Mouse (Mus musculus): Measurements from ENCODE around the gene Rab5c. TPM values are rescaled to one million over a fixed set of nuclear protein-coding genes. Genes with fewer than 3 reads are reported as not detected.

Rab5c gene
- polyA plus RNA-seq, 1 experiment from 2014 or later, result 37.2 TPM

DNA sequence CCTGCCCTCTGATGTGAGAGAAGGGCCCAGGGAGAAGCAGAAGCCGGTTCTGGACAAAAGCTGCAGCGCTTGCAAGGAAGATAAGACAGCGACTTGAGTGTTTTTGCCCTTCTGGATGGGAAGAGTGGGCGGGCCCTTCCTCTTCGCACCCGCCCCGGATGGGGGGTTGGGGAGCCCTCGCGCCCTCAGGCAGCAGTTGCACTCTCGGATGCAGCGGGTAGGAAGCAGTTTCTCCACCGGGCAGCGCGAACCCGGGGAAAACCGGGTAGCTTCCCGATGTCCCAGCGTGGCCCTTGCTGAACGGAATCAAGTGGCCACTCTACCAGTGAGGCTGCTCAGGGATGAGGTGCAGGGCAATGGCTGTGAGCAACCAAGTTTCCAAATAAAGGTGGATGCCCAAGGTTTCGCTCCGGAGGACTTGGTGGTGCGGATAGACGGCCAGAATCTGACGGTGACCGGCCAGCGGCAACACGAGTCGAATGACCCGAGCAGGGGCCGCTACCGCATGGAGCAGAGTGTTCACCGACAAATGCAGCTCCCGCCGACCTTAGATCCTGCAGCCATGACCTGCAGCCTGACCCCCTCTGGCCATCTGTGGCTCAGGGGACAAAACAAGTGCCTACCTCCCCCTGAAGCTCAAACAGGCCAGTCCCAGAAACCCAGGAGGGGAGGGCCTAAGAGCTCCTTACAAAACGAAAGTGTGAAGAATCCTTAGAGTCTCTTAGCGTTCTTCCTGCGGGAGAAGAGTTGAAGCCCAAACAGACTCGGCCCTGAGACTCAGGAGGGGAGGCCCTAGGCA lies 24.1 kb downstream of the Rab5c start, which contains the start of gene Hspb9:
Gene Hspb9 (plus strand): TSS at position 116 of the 799 bp plus-strand sequence.
- peaks cover 54% of the 10 kb centered on the region for H3K4me1 ChIP-seq (replicated peaks)
- H3K27ac ChIP-seq, result peak within 1 kb of the TSS; percentile 99
- DNase-seq (ENCODE audit: low spot score), result peak; percentile 70
- H3K36me3 ChIP-seq, result peaks cover 65% of the 10 kb centered on the region
- no peaks in the 10 kb centered on the region for H3K27me3 ChIP-seq (ENCODE audit: insufficient read depth, poor library complexity, severe bottlenecking)
- no peaks in the 10 kb centered on the region for H3K9me3 ChIP-seq
- 2% methylated on average over 38 of the region's 38 CpGs for WGBS
- H3K4me3 ChIP-seq, result peak within 1 kb of the TSS; percentile 98

DNA sequence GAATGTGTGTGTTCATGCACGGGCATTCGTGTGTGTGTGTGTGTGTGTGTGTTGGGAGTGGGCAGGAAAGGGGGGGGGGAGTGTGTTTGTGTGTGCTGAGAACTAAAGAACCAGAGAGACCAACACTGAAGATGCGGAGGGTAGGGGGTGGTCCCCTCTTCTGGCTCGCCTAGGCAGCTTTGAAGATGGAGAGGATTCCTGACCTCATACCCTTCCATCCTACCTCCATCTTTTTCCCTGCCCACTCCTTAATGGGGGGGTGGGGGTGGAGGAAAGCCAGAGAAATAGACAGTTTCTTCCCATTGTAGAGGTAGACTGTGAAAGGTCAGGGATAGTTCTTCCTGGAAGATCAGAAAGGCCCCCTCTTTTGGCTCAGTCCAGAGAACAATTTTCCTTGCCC lies 24.8 kb downstream of the Rab5c start:
- peaks cover 54% of the 10 kb centered on the region for H3K4me1 ChIP-seq (replicated peaks)

DNA sequence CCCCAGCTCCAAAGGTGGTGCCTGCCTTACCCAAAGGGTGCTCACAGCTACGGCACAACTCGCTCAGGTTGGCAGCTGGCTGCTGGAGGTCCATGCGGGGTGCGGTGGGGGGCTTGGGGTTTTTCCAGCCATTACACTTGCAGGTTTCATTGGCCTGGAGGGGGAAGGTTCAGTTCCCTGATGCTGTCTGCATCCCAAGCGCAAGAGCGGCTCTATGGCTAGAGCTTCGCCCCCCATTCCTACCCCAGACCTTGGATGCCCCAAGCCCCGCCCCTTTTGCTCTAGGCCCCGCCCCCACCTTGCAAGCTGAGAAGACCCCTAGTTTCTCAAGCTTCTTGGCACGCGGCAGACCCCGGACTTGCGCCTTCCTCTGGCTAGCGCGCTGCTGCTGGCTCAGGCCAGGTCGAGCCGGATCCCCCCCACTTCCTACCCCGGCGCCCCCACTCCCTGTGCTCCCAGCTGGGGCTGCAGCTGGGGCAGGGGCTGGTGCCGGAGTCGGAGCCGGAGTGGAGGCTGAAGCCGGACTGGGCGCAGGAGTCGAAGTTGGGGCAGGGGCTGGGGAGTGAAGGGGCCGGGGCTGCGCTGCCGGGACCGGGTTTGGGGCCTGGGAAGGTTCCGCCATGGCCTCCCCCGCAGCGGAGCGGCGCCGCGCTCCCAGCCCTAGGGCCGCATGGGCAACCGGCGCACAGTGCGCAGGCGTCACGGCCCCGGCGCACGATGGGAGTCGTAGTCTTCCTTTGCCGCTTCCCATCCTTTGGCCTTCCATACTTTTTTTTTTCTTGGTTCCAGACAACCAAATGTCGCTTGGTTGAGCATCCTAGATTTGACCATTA lies 26.0 kb downstream of the Rab5c start, which contains the start of gene Kat2a:
Gene Kat2a (minus strand): TSS at position 683 of the 833 bp plus-strand sequence.
- DNase-seq (ENCODE audit: low spot score), result peak; percentile 80
- no peaks in the 10 kb centered on the region for H3K27me3 ChIP-seq (ENCODE audit: insufficient read depth, poor library complexity, severe bottlenecking)
- peak within 1 kb of the TSS; percentile 98 for H3K4me3 ChIP-seq
- H3K4me1 ChIP-seq (replicated peaks), result peaks cover 54% of the 10 kb centered on the region
- peaks cover 65% of the 10 kb centered on the region for H3K36me3 ChIP-seq
- H3K27ac ChIP-seq, result peak within 1 kb of the TSS; percentile 99
- WGBS, result 2% methylated on average over 48 of the region's 48 CpGs
- no peaks in the 10 kb centered on the region for H3K9me3 ChIP-seq

More for the DNA sequence above, 24.8 kb downstream of the Rab5c start:
- DNase-seq (ENCODE audit: low spot score), result no peak
- peak overlapping the region; percentile 99 for H3K27ac ChIP-seq
- H3K36me3 ChIP-seq, result peaks cover 65% of the 10 kb centered on the region
- H3K9me3 ChIP-seq, result no peaks in the 10 kb centered on the region
- H3K4me3 ChIP-seq, result peak overlapping the region; percentile 98
- 53% methylated on average over 4 of the region's 4 CpGs for WGBS
- H3K27me3 ChIP-seq (ENCODE audit: insufficient read depth, poor library complexity, severe bottlenecking), result no peaks in the 10 kb centered on the region

DNA sequence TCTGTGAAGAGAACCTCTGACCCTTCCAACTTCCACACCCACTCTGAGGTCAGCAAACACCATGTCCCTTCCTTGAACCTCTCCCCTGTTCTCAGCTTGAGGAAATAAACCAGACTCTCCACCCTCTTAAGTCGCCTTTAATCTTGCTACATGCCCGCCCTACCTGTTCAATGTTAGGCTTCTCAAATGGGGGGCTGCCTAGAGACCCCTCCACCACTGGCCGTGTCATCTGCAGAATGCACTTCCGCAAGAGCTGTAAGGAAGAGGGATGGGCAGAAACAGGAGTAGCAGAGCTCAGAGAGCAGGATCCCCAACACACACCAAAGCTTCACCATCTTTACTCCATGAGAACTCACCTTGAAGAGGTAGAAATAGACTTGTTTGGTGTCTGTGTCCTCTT lies 27.0 kb downstream of the Rab5c start:
- Histone ChIP-seq H3K27ac (no peak overlapping the region; the same call in 1 of the 2 replicates), H3K9me3 (no peaks in the 10 kb centered on the region), H3K27me3 (ENCODE audit: insufficient read depth, poor library complexity, severe bottlenecking) (no peaks in the 10 kb centered on the region), H3K4me1 (replicated peaks) (peaks cover 54% of the 10 kb centered on the region), H3K36me3 (peaks cover 65% of the 10 kb centered on the region), H3K4me3 (no peak overlapping the region)
- 87% methylated on average over 4 of the region's 4 CpGs for WGBS
- DNase-seq (ENCODE audit: low spot score), result no peak

DNA sequence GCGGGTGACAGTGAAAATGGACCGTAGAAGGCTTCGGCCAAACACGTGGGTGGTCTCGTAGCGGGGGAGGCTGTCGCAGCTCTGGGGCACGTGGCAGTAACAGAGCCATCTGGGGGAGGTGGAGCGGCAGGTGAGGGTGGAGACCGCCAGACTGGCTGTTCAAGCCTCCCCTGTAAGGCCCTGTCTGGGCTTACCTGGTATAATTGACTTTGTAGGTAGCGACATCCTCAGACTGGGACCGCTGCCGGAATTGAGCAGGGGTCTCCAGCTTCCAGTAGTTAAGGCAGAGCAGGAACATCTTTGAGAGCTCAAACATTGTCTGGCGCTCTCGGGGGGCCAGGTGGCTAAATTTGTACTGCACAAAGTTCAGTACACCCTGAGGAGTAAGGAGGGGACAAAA lies 27.5 kb downstream of the Rab5c start:
- Histone ChIP-seq H3K27ac (no peak overlapping the region), H3K4me3 (no peak overlapping the region), H3K36me3 (peaks cover 65% of the 10 kb centered on the region), H3K4me1 (replicated peaks) (peaks cover 50% of the 10 kb centered on the region), H3K9me3 (no peaks in the 10 kb centered on the region), H3K27me3 (ENCODE audit: insufficient read depth, poor library complexity, severe bottlenecking) (no peaks in the 10 kb centered on the region)
- 92% methylated on average over 15 of the region's 15 CpGs for WGBS
- no peak for DNase-seq (ENCODE audit: low spot score)

DNA sequence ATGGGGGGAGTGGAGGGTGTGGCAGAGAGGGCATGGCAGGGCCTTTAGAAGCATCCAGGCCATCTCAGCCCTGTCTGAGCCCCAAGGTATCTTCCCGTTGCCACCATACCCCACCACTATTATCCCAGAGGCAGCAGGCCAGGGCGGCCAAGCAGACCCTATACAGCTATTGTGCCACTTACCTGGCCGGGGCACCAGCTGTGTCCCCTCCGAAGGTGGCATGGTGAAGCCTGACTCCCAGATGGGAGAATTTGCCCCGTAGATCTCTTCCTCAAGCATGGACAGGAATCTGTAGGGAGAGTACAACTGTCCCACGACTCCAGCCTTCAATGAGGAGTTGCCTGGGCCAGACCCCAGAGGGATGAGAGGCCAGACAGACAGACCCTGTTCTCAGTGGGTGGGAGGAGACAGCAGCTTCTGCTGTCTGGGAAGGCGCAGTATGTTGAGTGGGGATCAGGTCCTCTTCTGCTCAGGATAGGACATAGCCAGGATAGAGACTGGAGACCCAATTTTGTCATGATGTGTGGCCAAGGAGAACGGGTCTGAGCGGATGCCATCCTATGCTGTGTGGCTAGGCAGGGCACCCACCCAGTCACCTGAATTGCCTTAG lies 28.7 kb downstream of the Rab5c start:
- Histone ChIP-seq H3K4me3 (no peak overlapping the region), H3K36me3 (peaks cover 67% of the 10 kb centered on the region)
- WGBS, result 95% methylated on average over 9 of the region's 9 CpGs

DNA sequence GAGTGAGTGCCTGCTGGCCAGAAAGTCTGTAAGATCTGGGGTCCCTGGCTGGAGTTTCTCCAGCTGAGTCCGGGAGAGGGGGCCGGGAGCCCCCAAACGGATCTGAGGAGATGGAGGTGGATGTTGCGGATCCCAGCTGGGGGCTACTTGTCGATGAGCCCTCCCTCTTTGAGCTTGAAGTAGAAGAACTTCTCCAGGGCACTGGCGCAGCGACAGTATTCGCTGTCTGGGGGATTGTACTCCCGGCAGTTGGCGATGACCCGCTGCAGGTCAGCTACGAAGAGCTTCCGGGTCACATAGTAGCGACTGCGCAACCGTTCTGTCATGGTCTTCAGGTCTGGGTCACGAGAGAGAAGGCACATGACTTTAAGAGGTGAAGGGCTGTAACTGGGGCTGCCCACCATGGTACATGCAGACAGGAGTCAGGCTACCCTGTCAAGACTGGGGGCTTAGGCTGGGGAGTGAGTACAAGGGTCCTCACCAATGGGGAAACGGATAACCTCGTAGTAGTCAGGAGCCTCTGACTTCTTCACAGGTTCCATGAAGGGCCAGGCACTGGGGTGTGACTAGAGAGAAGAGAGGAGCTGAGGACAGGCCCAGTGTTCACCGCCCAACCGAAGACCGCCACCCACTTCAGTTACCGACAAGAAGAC lies 32.8 kb downstream of the Rab5c start:
- Histone ChIP-seq H3K36me3 (peaks cover 60% of the 10 kb centered on the region), H3K4me1 (replicated peaks) (peaks cover 20% of the 10 kb centered on the region), H3K27ac (no peak overlapping the region), H3K4me3 (no peak overlapping the region), H3K27me3 (ENCODE audit: insufficient read depth, poor library complexity, severe bottlenecking) (peaks cover 7% of the 10 kb centered on the region; the same call in 1 of the 2 replicates), H3K9me3 (no peaks in the 10 kb centered on the region)
- DNase-seq (ENCODE audit: low spot score), result no peak
- 92% methylated on average over 23 of the region's 23 CpGs for WGBS

More for the DNA sequence above, 28.7 kb downstream of the Rab5c start:
- no peak overlapping the region for H3K27ac ChIP-seq
- no peaks in the 10 kb centered on the region for H3K27me3 ChIP-seq (ENCODE audit: insufficient read depth, poor library complexity, severe bottlenecking)
- H3K4me1 ChIP-seq (replicated peaks), result peaks cover 37% of the 10 kb centered on the region
- no peaks in the 10 kb centered on the region for H3K9me3 ChIP-seq
- DNase-seq (ENCODE audit: low spot score), result no peak

DNA sequence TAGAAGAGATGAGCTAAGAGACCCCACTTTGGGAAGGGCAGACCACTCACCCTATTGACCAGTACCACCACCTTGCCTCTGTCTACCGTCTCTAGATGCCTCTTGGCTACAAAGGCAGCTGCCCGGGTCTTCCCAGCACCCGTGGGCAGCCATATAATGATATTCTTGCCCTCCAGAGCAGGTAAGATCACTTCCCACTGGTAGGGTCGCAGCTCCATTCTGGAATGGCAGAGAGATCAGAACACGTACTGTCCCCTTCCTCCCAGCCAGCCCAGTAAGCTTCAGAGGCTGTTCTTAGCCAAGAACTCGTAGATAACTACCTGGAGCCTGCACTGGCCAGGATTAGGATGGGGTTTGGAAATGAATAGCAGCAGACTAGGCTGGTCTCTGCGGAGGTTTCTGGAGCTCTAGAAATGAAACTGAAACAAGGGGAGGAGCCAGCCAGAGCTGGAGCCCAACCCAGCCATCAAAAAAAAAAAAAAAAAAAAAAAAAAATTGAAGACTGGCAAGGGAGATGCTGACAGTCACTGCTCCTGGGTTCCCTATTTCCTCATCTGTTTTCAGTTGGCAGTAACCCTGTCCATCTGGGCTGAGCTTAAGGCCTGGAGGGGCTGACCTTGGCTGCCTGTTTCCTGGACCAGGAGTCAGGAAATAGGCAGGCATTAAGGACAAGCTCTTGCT lies 34.0 kb downstream of the Rab5c start, which contains the start of gene Dhx58:
Gene Dhx58 (minus strand): TSS at position 421 of the 681 bp plus-strand sequence.
- no peak within 1 kb of the TSS for H3K4me3 ChIP-seq
- WGBS, result 71% methylated on average over 7 of the region's 7 CpGs

DNA sequence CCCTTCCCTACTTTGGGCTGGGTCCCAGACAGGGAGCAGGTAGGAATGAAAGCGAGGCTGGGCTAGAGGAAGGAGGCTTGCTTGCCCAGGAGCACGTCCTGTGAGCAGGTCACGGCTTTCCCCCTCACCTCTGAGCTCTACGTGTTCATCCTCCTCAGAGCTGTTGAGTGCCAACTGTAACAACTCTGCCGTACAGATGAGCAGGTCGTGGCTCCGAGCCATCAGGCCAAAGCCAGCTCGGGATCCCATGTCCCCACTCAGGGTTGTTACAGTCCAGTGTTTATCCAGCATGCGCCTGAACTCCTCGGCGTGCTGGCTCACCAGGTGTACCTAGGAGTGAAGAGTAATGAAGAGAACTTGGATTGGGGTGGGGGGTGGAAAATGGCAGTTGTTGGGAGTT lies 34.6 kb downstream of the Rab5c start:
- no peaks in the 10 kb centered on the region for H3K9me3 ChIP-seq
- H3K27ac ChIP-seq, result no peak overlapping the region
- H3K27me3 ChIP-seq (ENCODE audit: insufficient read depth, poor library complexity, severe bottlenecking), result peaks cover 11% of the 10 kb centered on the region; the same call in 1 of the 2 replicates
- 73% methylated on average over 11 of the region's 11 CpGs for WGBS
- H3K36me3 ChIP-seq, result peaks cover 42% of the 10 kb centered on the region
- H3K4me3 ChIP-seq, result no peak overlapping the region
- DNase-seq (ENCODE audit: low spot score), result no peak
- H3K4me1 ChIP-seq (replicated peaks), result peaks cover 20% of the 10 kb centered on the region

More for the DNA sequence above, 34.0 kb downstream of the Rab5c start, which contains the start of gene Dhx58:
- Histone ChIP-seq H3K27ac (no peak within 1 kb of the TSS), H3K9me3 (no peaks in the 10 kb centered on the region), H3K36me3 (peaks cover 48% of the 10 kb centered on the region), H3K4me1 (replicated peaks) (peaks cover 20% of the 10 kb centered on the region), H3K27me3 (ENCODE audit: insufficient read depth, poor library complexity, severe bottlenecking) (peaks cover 11% of the 10 kb centered on the region; the same call in 1 of the 2 replicates)
- DNase-seq (ENCODE audit: low spot score), result no peak

DNA sequence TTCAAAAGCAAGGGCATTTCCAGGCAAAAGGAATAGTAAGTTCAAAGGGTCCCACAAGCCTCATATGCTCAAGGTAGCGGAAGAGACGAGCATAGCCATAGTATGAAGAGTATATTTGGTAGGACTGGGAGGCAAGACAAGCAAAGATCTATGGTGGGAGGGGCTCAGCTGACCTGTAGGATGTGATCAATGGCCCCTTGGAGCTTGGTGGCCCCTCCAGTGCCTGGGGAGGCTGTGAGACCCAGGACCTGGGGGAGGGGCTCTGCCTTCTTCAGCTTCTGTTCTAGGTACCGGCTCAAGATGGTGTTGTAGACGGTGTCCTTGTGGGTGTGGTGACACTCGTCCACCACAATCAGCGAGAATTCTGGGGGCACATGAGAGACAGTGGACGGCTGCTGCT lies 35.1 kb downstream of the Rab5c start:
- DNase-seq (ENCODE audit: low spot score), result no peak
- peaks cover 20% of the 10 kb centered on the region for H3K4me1 ChIP-seq (replicated peaks)
- H3K9me3 ChIP-seq, result no peaks in the 10 kb centered on the region
- no peak overlapping the region for H3K27ac ChIP-seq
- H3K4me3 ChIP-seq, result peak overlapping the region; percentile 9; the same call in 1 of the 2 replicates
- WGBS, result 44% methylated on average over 7 of the region's 7 CpGs
- H3K36me3 ChIP-seq, result peaks cover 37% of the 10 kb centered on the region
- peaks cover 11% of the 10 kb centered on the region; the same call in 1 of the 2 replicates for H3K27me3 ChIP-seq (ENCODE audit: insufficient read depth, poor library complexity, severe bottlenecking)

DNA sequence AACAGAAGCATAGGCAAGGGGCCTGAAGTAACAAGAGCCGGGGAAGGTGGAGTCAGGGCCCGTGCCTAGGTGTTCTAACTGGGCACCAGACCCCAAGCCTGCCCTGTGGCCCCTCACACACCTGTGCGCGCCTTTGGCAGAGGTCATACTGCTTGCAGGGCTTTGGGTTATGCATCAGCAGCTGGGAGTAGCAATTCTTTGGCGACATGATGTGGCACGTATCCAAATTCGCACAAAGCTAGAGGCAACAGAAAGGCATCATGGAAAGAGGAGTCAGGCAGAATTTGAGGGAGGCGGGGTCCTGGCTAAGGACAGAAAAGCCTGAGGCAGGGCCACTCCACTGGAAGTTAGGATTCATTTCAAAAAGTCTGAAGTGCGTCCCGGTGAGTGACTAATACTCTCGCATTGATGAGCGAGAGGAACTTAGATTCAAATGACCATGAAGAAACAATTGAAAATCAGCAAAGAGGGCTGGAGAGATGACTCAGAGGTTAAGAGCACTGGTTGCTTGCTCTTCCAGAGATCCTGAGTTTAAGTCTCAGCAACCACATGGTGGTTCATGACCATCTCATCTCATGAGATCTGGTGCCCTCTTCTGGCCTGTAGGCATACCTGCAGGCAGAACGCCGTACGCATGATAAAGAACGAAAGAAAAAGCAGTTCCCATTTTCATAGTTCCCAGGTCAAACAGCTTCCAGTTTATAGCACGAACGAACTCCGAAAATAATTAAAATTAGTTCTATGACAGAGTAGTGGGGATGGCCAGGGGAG lies 35.7 kb downstream of the Rab5c start:
- peaks cover 20% of the 10 kb centered on the region for H3K4me1 ChIP-seq (replicated peaks)
- peaks cover 11% of the 10 kb centered on the region; the same call in 1 of the 2 replicates for H3K27me3 ChIP-seq (ENCODE audit: insufficient read depth, poor library complexity, severe bottlenecking)
- peaks cover 31% of the 10 kb centered on the region for H3K36me3 ChIP-seq
- peak; percentile 65 for DNase-seq (ENCODE audit: low spot score)
- no peaks in the 10 kb centered on the region for H3K9me3 ChIP-seq
- no peak overlapping the region for H3K27ac ChIP-seq
- WGBS, result 36% methylated on average over 19 of the region's 19 CpGs
- H3K4me3 ChIP-seq, result peak overlapping the region; percentile 9; the same call in 1 of the 2 replicates
